Mouse (Mus musculus): ENCODE results near the gene Alk. TPM values are rescaled to one million over a fixed set of nuclear protein-coding genes. Genes with fewer than 3 reads are reported as not detected.

Alk gene
- polyA plus RNA-seq, 1 experiment from 2014 or later, result 0.61 TPM

GRCm38 (mm10) chr17:72062978-72063377 is 541.4 kb downstream of the Alk start:
- TF ChIP-seq CTCF (IDR thresholded peaks at IDR 0.05; ENCODE audit: low read depth) (no peak), EP300 (optimal IDR thresholded peaks at IDR 0.05) (no peak)
- DNase-seq (ENCODE audit: low spot score) (no peak), ATAC-seq (ENCODE audit: low FRiP score, low TSS enrichment) (no peak)
- Histone ChIP-seq H3K27me3 (ENCODE audit: control insufficient read depth, insufficient read depth, low read length) (no peaks in the 10 kb centered on the region), H3K36me3 (ENCODE audit: control insufficient read depth, insufficient read depth, low read length) (no peaks in the 10 kb centered on the region), H3K4me2 (replicated peaks; ENCODE audit: low read depth) (no peak overlapping the region), H3K9me3 (ENCODE audit: control insufficient read depth, low read length) (no peaks in the 10 kb centered on the region), H3K4me1 (replicated peaks; ENCODE audit: control insufficient read depth, insufficient read depth) (no peaks in the 10 kb centered on the region), H3K4me3 (ENCODE audit: low read depth, low read length) (no peak overlapping the region), H3K9ac (ENCODE audit: low read length) (no peak overlapping the region), H3K27ac (replicated peaks) (no peak overlapping the region)
- 88% methylated on average over 3 of the region's 3 CpGs for WGBS

- Histone ChIP-seq H3K9me3 (ENCODE audit: control insufficient read depth, low read length) (no peaks in the 10 kb centered on the region), H3K4me1 (replicated peaks; ENCODE audit: control insufficient read depth, insufficient read depth) (no peaks in the 10 kb centered on the region), H3K4me3 (ENCODE audit: low read depth, low read length) (no peak overlapping the region), H3K27ac (replicated peaks) (no peak overlapping the region), H3K4me2 (replicated peaks; ENCODE audit: low read depth) (no peak overlapping the region), H3K27me3 (ENCODE audit: control insufficient read depth, insufficient read depth, low read length) (no peaks in the 10 kb centered on the region), H3K36me3 (ENCODE audit: control insufficient read depth, insufficient read depth, low read length) (no peaks in the 10 kb centered on the region), H3K9ac (ENCODE audit: low read length) (no peak overlapping the region)
- ATAC-seq (ENCODE audit: low FRiP score, low TSS enrichment), result no peak
- TF ChIP-seq CTCF (IDR thresholded peaks at IDR 0.05; ENCODE audit: low read depth) (no peak), EP300 (optimal IDR thresholded peaks at IDR 0.05) (no peak)
- WGBS, result 52% methylated on average over 7 of the region's 7 CpGs
- DNase-seq (ENCODE audit: low spot score), result no peak
Observed at GRCm38 (mm10) chr17:72059312-72059711, 545.1 kb downstream of the Alk start.

GRCm38 (mm10) chr17:72045671-72046070 is 558.8 kb downstream of the Alk start:
- Histone ChIP-seq H3K9ac (ENCODE audit: low read length) (no peak overlapping the region), H3K4me1 (replicated peaks; ENCODE audit: control insufficient read depth, insufficient read depth) (no peaks in the 10 kb centered on the region), H3K4me3 (ENCODE audit: low read depth, low read length) (no peak overlapping the region), H3K27ac (replicated peaks) (no peak overlapping the region), H3K9me3 (ENCODE audit: control insufficient read depth, low read length) (no peaks in the 10 kb centered on the region), H3K4me2 (replicated peaks; ENCODE audit: low read depth) (no peak overlapping the region), H3K36me3 (ENCODE audit: control insufficient read depth, insufficient read depth, low read length) (no peaks in the 10 kb centered on the region), H3K27me3 (ENCODE audit: control insufficient read depth, insufficient read depth, low read length) (no peaks in the 10 kb centered on the region)
- no peak for DNase-seq (ENCODE audit: low spot score)
- 94% methylated on average over 2 of the region's 2 CpGs for WGBS
- ATAC-seq (ENCODE audit: low FRiP score, low TSS enrichment), result no peak
- no peak for TF ChIP-seq CTCF (IDR thresholded peaks at IDR 0.05; ENCODE audit: low read depth)
- TF ChIP-seq EP300 (optimal IDR thresholded peaks at IDR 0.05), result no peak

- 75% methylated on average over 11 of the region's 11 CpGs for WGBS
- Histone ChIP-seq H3K4me2 (replicated peaks; ENCODE audit: low read depth) (no peak overlapping the region), H3K4me1 (replicated peaks; ENCODE audit: control insufficient read depth, insufficient read depth) (no peaks in the 10 kb centered on the region), H3K9ac (ENCODE audit: low read length) (no peak overlapping the region), H3K4me3 (ENCODE audit: low read depth, low read length) (no peak overlapping the region), H3K36me3 (ENCODE audit: control insufficient read depth, insufficient read depth, low read length) (no peaks in the 10 kb centered on the region), H3K27me3 (ENCODE audit: control insufficient read depth, insufficient read depth, low read length) (no peaks in the 10 kb centered on the region), H3K9me3 (ENCODE audit: control insufficient read depth, low read length) (no peaks in the 10 kb centered on the region), H3K27ac (replicated peaks) (no peak overlapping the region)
- no peak for TF ChIP-seq CTCF (IDR thresholded peaks at IDR 0.05; ENCODE audit: low read depth)
- no peak for TF ChIP-seq EP300 (optimal IDR thresholded peaks at IDR 0.05)
- ATAC-seq (ENCODE audit: low FRiP score, low TSS enrichment) (no peak), DNase-seq (ENCODE audit: low spot score) (no peak)
Observed at GRCm38 (mm10) chr17:72043667-72044390, 560.6 kb downstream of the Alk start.

- no peak overlapping the region for H3K4me3 ChIP-seq (ENCODE audit: low read depth, low read length)
- 50% methylated on average over 9 of the region's 9 CpGs for WGBS
- no peak overlapping the region for H3K27ac ChIP-seq (replicated peaks)
- H3K4me1 ChIP-seq (replicated peaks; ENCODE audit: control insufficient read depth, insufficient read depth), result no peaks in the 10 kb centered on the region
- H3K36me3 ChIP-seq (ENCODE audit: control insufficient read depth, insufficient read depth, low read length), result no peaks in the 10 kb centered on the region
- TF ChIP-seq CTCF (IDR thresholded peaks at IDR 0.05; ENCODE audit: low read depth) (no peak), EP300 (optimal IDR thresholded peaks at IDR 0.05) (no peak)
- no peak for DNase-seq (ENCODE audit: low spot score)
- H3K27me3 ChIP-seq (ENCODE audit: control insufficient read depth, insufficient read depth, low read length), result no peaks in the 10 kb centered on the region
- no peak overlapping the region for H3K4me2 ChIP-seq (replicated peaks; ENCODE audit: low read depth)
- no peak overlapping the region for H3K9ac ChIP-seq (ENCODE audit: low read length)
- ATAC-seq (ENCODE audit: low FRiP score, low TSS enrichment), result no peak
- H3K9me3 ChIP-seq (ENCODE audit: control insufficient read depth, low read length), result no peaks in the 10 kb centered on the region
Observed at GRCm38 (mm10) chr17:72043001-72043666, 561.3 kb downstream of the Alk start.
